Comparison of ENCODE assay signal across 26 mouse cellular contexts in genomic region chr3:152302991-152303390, GRCm38 (mm10). TPM values are rescaled to one million over a fixed set of nuclear protein-coding genes. Genes with fewer than 3 reads are reported as not detected.
DNase-seq lines count a peak whose midpoint lies in the region; ATAC-seq and TF ChIP-seq lines count a peak whose summit lies in the region.
"Had no signal": no experiment of that assay in that cellular context is flagged by ENCODE, and none has a peak within 500 bp of the region (broad histone marks: within the 10 kb centered on the region; RNA-seq: fewer than 3 reads in every experiment).

No protein-coding gene starts in this region.

- no peak for DNase-seq in heart, adult 18-20 months
- DNase-seq in heart, postnatal 0 days (ENCODE audit: low spot score), result no peak
- no peak for DNase-seq in heart, adult 2 months
- DNase-seq in lung, postnatal 4 days, result no peak
- DNase-seq in urinary bladder, postnatal 25 days (ENCODE audit: low spot score), result no peak
- DNase-seq: adrenal gland, adult 2 months; B cell, adult 2 months; cerebellum, adult 11 months; cerebellum, adult 9-11 months; gastrocnemius, postnatal 25 days; kidney, adult 8-10 months; kidney, postnatal 10 days; liver, embryonic 13.5 days; lung, adult 2 months; midbrain, embryonic 14.5 days; right cerebral cortex, postnatal 14 days had no signal

- H3K27me3 ChIP-seq in heart, embryonic 11.5 days (ENCODE audit: control insufficient read depth, insufficient read depth, low read length), result no peaks in the 10 kb centered on the region
- no peaks in the 10 kb centered on the region for H3K27me3 ChIP-seq in heart, postnatal 0 days (ENCODE audit: control insufficient read depth, insufficient read depth, low read length)
- H3K27me3 ChIP-seq in heart, adult 2 months (ENCODE audit: control insufficient read depth, insufficient read depth, low read length), result no peaks in the 10 kb centered on the region
- no peaks in the 10 kb centered on the region for H3K27me3 ChIP-seq in lung, embryonic 16.5 days (ENCODE audit: control insufficient read depth, insufficient read depth, low read depth, low read length)
- H3K27me3 ChIP-seq: CH12.LX; embryonic facial prominence, embryonic 15.5 days; forebrain, embryonic 15.5 days; liver, embryonic 13.5 days; neural tube, embryonic 12.5 days had no signal

- intact Hi-C loops in heart, adult 2 months (cut with DNase I), result no loop called here

- H3K9me3 ChIP-seq in heart, embryonic 11.5 days (replicated peaks; ENCODE audit: control insufficient read depth, low read length), result no peaks in the 10 kb centered on the region
- no peaks in the 10 kb centered on the region for H3K9me3 ChIP-seq in heart, postnatal 0 days (replicated peaks; ENCODE audit: control insufficient read depth, low read length)
- H3K9me3 ChIP-seq in lung, embryonic 16.5 days (ENCODE audit: control insufficient read depth, low read length), result no peaks in the 10 kb centered on the region
- H3K9me3 ChIP-seq: embryonic facial prominence, embryonic 15.5 days; forebrain, embryonic 15.5 days; G1E; hindbrain, embryonic 10.5 days; liver, embryonic 13.5 days; neural tube, embryonic 12.5 days had no signal

- no peak overlapping the region for H3K4me2 ChIP-seq in heart, embryonic 11.5 days
- no peak overlapping the region for H3K4me2 ChIP-seq in heart, postnatal 0 days (ENCODE audit: low read depth, low read length)
- H3K4me2 ChIP-seq in lung, embryonic 16.5 days (ENCODE audit: low read depth, low read length), result no peak overlapping the region
- H3K4me2 ChIP-seq: embryonic facial prominence, embryonic 15.5 days; forebrain, embryonic 15.5 days; liver, embryonic 13.5 days; neural tube, embryonic 12.5 days had no signal

- no peak overlapping the region for H3K4me3 ChIP-seq in heart, embryonic 11.5 days (ENCODE audit: low read depth, low read length)
- H3K4me3 ChIP-seq in heart, postnatal 0 days (ENCODE audit: low read depth, low read length), result no peak overlapping the region
- no peak overlapping the region for H3K4me3 ChIP-seq in heart, adult 2 months
- H3K4me3 ChIP-seq in lung, embryonic 16.5 days (ENCODE audit: low read length), result no peak overlapping the region
- H3K4me3 ChIP-seq: embryonic facial prominence, embryonic 15.5 days; forebrain, embryonic 15.5 days; hindbrain, embryonic 10.5 days; left cerebral cortex, adult 2 months; liver, embryonic 13.5 days; neural tube, embryonic 12.5 days had no signal

- H3K27ac ChIP-seq in heart, embryonic 11.5 days (ENCODE audit: low read depth, low read length), result peak overlapping the region; percentile 86; the same call in 1 of the 2 replicates
- H3K27ac ChIP-seq in heart, postnatal 0 days (ENCODE audit: low read depth), result peak overlapping the region; percentile 98
- H3K27ac ChIP-seq in heart, adult 2 months, result no peak overlapping the region; the same call in 1 of the 2 replicates
- H3K27ac ChIP-seq in lung, embryonic 16.5 days (ENCODE audit: low read length), result peak overlapping the region; percentile 70
- H3K27ac ChIP-seq: embryonic facial prominence, embryonic 15.5 days; forebrain, embryonic 15.5 days; hindbrain, embryonic 10.5 days; left cerebral cortex, adult 2 months; liver, embryonic 13.5 days; neural tube, embryonic 12.5 days had no signal

- peaks cover 34% of the 10 kb centered on the region for H3K4me1 ChIP-seq in heart, embryonic 11.5 days (ENCODE audit: control insufficient read depth, insufficient read depth, low read length)
- H3K4me1 ChIP-seq in heart, postnatal 0 days (ENCODE audit: control insufficient read depth, insufficient read depth), result peaks cover 14% of the 10 kb centered on the region
- H3K4me1 ChIP-seq in heart, adult 2 months (ENCODE audit: control insufficient read depth, insufficient read depth, low read length), result peaks cover 5% of the 10 kb centered on the region
- peaks cover 19% of the 10 kb centered on the region for H3K4me1 ChIP-seq in lung, embryonic 16.5 days (replicated peaks; ENCODE audit: control insufficient read depth, insufficient read depth, low read length)
- H3K4me1 ChIP-seq: embryonic facial prominence, embryonic 15.5 days; forebrain, embryonic 15.5 days; hindbrain, embryonic 10.5 days; neural tube, embryonic 12.5 days had no signal

- no peak for TF ChIP-seq POLR2A in heart, adult 2 months (IDR thresholded peaks at IDR 0.05; ENCODE audit: insufficient read depth, low read depth, low read length)

- no peak overlapping the region for H3K9ac ChIP-seq in heart, embryonic 11.5 days (ENCODE audit: low read depth, low read length)
- no peak overlapping the region for H3K9ac ChIP-seq in heart, postnatal 0 days (replicated peaks; ENCODE audit: low read depth, low read length)
- no peak overlapping the region for H3K9ac ChIP-seq in heart, adult 2 months (ENCODE audit: low read depth, low read length)
- H3K9ac ChIP-seq in lung, embryonic 16.5 days (ENCODE audit: low read length), result peak overlapping the region; percentile 27; the same call in 1 of the 2 replicates
- H3K9ac ChIP-seq: embryonic facial prominence, embryonic 15.5 days; forebrain, embryonic 15.5 days; liver, embryonic 13.5 days; neural tube, embryonic 12.5 days had no signal

- no peaks in the 10 kb centered on the region for H3K79me2 ChIP-seq in heart, adult 2 months (replicated peaks; ENCODE audit: control insufficient read depth, insufficient read depth, low read length)

- no peak for TF ChIP-seq EP300 in heart, postnatal 0 days (IDR thresholded peaks at IDR 0.05; ENCODE audit: low read depth)
- no peak for TF ChIP-seq EP300 in heart, adult 2 months (IDR thresholded peaks at IDR 0.05; ENCODE audit: insufficient read depth, low read depth, low read length)

- no peaks in the 10 kb centered on the region; the same call in 1 of the 2 replicates for H3K36me3 ChIP-seq in heart, embryonic 11.5 days (ENCODE audit: control insufficient read depth, insufficient read depth, low read length)
- no peaks in the 10 kb centered on the region for H3K36me3 ChIP-seq in heart, postnatal 0 days (replicated peaks; ENCODE audit: control insufficient read depth, insufficient read depth, low read length)
- peaks cover 6% of the 10 kb centered on the region for H3K36me3 ChIP-seq in heart, adult 2 months (ENCODE audit: control insufficient read depth, insufficient read depth, low read length)
- H3K36me3 ChIP-seq in lung, embryonic 16.5 days (ENCODE audit: control insufficient read depth, insufficient read depth, low read length), result peaks cover 3% of the 10 kb centered on the region

- no peak for TF ChIP-seq CTCF in heart, postnatal 0 days (IDR thresholded peaks at IDR 0.05; ENCODE audit: low read depth)
- TF ChIP-seq CTCF in heart, adult 2 months (IDR thresholded peaks at IDR 0.05), result no peak

- no peak for ATAC-seq in heart, embryonic 11.5 days (replicated peaks; ENCODE audit: insufficient number of reproducible peaks, low FRiP score, low TSS enrichment)
- ATAC-seq in heart, postnatal 0 days (ENCODE audit: insufficient read depth, low read depth), result no peak
- no peak for ATAC-seq in lung, embryonic 16.5 days (ENCODE audit: low read depth)
- ATAC-seq: forebrain, embryonic 15.5 days had no signal

- WGBS in heart, embryonic 11.5 days (ENCODE audit: insufficient replicate concordance), result 47% methylated on average over 9 of the region's 9 CpGs
- 54% methylated on average over 9 of the region's 9 CpGs for WGBS in heart, postnatal 0 days
- 72% methylated on average over 9 of the region's 9 CpGs for WGBS in heart, adult 2 months
- 65% methylated on average over 9 of the region's 9 CpGs for WGBS in lung, embryonic 16.5 days

RNA-seq across cellular contexts. Expression of gene Nexn, which starts 36.8 kb away (rescaled TPM):
- polyA plus RNA-seq in heart, embryonic 11.5 days (2014; fragmentation: Nextera tagmentation; extraction: Ambion mirVana), result 165 and 210 TPM in 2 replicates
- total RNA-seq in heart, adult 18-20 months (2021), result 100 to 1,000 TPM; 321 to 331 TPM
- total RNA-seq in heart, postnatal 0 days (2014; rRNA removed; ENCODE audit: low replicate concordance), result 32.1 and 88.6 TPM in 2 replicates
- 314 and 316 TPM in 2 replicates for polyA plus RNA-seq in heart, postnatal 0 days (2015; fragmentation: Nextera tagmentation; extraction: Ambion mirVana)
- 100 to 1,000 TPM; 316 to 339 TPM for total RNA-seq in heart, adult 2 months (2021)
- polyA plus RNA-seq in heart, adult 2 months (2012; rRNA removed), result 16.4 and 27.2 TPM in 2 replicates
- polyA plus RNA-seq in lung, embryonic 16.5 days (2015; fragmentation: Nextera tagmentation; extraction: Ambion mirVana), result 64.1 and 79.2 TPM in 2 replicates
- total RNA-seq: megakaryocyte progenitor cell, adult 5-6 weeks had no signal
- polyA plus RNA-seq: adrenal gland, adult 2 months; G1E had no signal

RNA-seq across cellular contexts. Expression of gene Miga1, which starts 37.2 kb away (rescaled TPM):
- polyA plus RNA-seq in heart, embryonic 11.5 days (2014; fragmentation: Nextera tagmentation; extraction: Ambion mirVana), result 12.8 and 16.7 TPM in 2 replicates
- total RNA-seq in heart, adult 18-20 months (2021), result 10 to 100 TPM; 10.8 to 14.7 TPM
- total RNA-seq in heart, postnatal 0 days (2014; rRNA removed; ENCODE audit: low replicate concordance), result 6.8 and 9.8 TPM in 2 replicates
- polyA plus RNA-seq in heart, postnatal 0 days (2015; fragmentation: Nextera tagmentation; extraction: Ambion mirVana), result 8.7 and 9.0 TPM in 2 replicates
- 10 to 100 TPM; 11.0 to 12.6 TPM for total RNA-seq in heart, adult 2 months (2021)
- polyA plus RNA-seq in heart, adult 2 months (2012; rRNA removed), result 4.2 and 10.2 TPM in 2 replicates
- polyA plus RNA-seq in lung, embryonic 16.5 days (2015; fragmentation: Nextera tagmentation; extraction: Ambion mirVana), result 14.7 and 15.7 TPM in 2 replicates

RNA-seq across cellular contexts. Expression of gene Usp33, which starts 43.3 kb away (rescaled TPM):
- 31.9 and 35.1 TPM in 2 replicates for polyA plus RNA-seq in heart, embryonic 11.5 days (2014; fragmentation: Nextera tagmentation; extraction: Ambion mirVana)
- total RNA-seq in heart, adult 18-20 months (2021), result 10 to 100 TPM; 22.2 to 24.3 TPM
- 16.6 and 21.7 TPM in 2 replicates for total RNA-seq in heart, postnatal 0 days (2014; rRNA removed; ENCODE audit: low replicate concordance)
- 16.4 and 17.2 TPM in 2 replicates for polyA plus RNA-seq in heart, postnatal 0 days (2015; fragmentation: Nextera tagmentation; extraction: Ambion mirVana)
- 10 to 100 TPM; 23.1 to 24.3 TPM for total RNA-seq in heart, adult 2 months (2021)
- 9.0 and 19.6 TPM in 2 replicates for polyA plus RNA-seq in heart, adult 2 months (2012; rRNA removed)
- polyA plus RNA-seq in lung, embryonic 16.5 days (2015; fragmentation: Nextera tagmentation; extraction: Ambion mirVana), result 57.6 and 58.4 TPM in 2 replicates
